Mouse (Mus musculus) embryonic fibroblast, embryonic 13.5 days (primary cell): ENCODE data around the gene Klhl33. TPM values are rescaled to one million over a fixed set of nuclear protein-coding genes. Genes with fewer than 3 reads are reported as not detected.
"Not testable (repeated sequence)": the region's sequence is repeated elsewhere in the genome, so short reads cannot be mapped to it uniquely, and the experiment has no call there.

Source experiments
- H3K27ac ChIP-seq: 2 replicates; pipeline ENCODE4 v1.5.1; 2012; ENCODE audit warnings: low read length, control low read depth, inconsistent platforms; ENCODE audit not compliant: insufficient read depth
- H3K4me1 ChIP-seq: 2 replicates; pipeline ENCODE4 v1.6.1; 2011; ENCODE audit warnings: low read length; ENCODE audit not compliant: control insufficient read depth, insufficient read depth
- H3K4me3 ChIP-seq: 2 replicates; pipeline ENCODE4 v1.5.1; 2011; ENCODE audit warnings: mild to moderate bottlenecking, control low read depth, low read length; ENCODE audit not compliant: insufficient read depth
- CTCF ChIP-seq: IDR thresholded peaks from 2 replicates; pipeline ENCODE4 v1.5.1; 2011; ENCODE audit warnings: mild to moderate bottlenecking, control low read depth, low read length, moderate library complexity, borderline replicate concordance; ENCODE audit not compliant: insufficient read depth
- POLR2A ChIP-seq: IDR thresholded peaks from 2 replicates; pipeline ENCODE4 v1.6.1; 2011; ENCODE audit warnings: low read depth, mild to moderate bottlenecking, control low read depth, low read length, moderate library complexity
- polyA plus RNA-seq: library from polyadenylated mRNA; stranded (reverse); fragments of >200 nt; gene quantifications from 2 replicates; pipeline ENCODE4 v1.2.4, GENCODE M21; 2011; ENCODE audit warnings: low read depth; ENCODE audit not compliant: missing spikeins, insufficient read length

Klhl33 gene
- polyA plus RNA-seq, 1 experiment = 0.47 TPM

DNA sequence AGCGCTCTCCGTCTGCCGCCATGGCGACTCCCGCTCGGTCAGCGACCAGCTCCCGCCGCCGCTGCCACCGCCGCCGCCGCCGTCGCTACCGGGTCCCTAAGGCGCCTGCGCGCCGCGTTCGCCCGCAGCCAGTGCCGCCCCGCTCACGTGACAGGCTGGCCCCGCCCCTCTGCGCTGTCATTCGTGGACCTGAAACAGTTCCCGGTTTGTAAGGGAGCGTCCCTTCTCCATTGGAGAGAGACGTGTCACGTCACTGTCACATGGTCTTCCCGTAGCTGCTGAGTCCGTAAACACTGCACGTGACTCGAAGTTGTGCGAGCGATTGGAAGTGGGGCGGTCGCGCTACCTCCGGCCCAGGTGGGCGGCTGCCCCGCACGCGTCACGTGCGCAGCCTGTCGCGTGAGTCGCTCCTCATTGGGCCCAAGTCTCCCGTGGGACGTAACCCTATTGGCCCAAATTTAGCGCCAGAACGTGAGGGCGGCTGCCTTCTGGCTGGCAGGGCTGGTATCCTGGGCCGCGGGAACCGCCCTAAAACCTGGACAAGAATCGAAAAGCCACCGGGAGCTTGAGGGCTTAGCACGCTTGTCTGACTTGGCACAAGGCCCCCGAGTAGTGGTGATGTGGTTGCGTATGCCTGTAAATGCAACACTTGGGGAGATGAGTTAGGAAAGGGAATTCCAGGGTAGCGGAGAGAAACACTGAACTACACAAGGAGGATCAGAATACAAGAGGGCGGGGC is 33.6 kb upstream of the Klhl33 start, which contains the start of the genes Pip4p1 and Pnp:
Gene Pip4p1 (minus strand): TSS at position 103 of the 739 bp plus-strand sequence.
Gene Pnp (plus strand): TSS at position 329 of the 739 bp plus-strand sequence.
- H3K27ac ChIP-seq = peak within 1 kb of the TSS; percentile 85
- peaks cover 7% of the 10 kb centered on the region for H3K4me1 ChIP-seq
- peak within 1 kb of the TSS; percentile 96 for H3K4me3 ChIP-seq
- TF ChIP-seq POLR2A = peak; percentile 77
- TF ChIP-seq CTCF = no peak

DNA sequence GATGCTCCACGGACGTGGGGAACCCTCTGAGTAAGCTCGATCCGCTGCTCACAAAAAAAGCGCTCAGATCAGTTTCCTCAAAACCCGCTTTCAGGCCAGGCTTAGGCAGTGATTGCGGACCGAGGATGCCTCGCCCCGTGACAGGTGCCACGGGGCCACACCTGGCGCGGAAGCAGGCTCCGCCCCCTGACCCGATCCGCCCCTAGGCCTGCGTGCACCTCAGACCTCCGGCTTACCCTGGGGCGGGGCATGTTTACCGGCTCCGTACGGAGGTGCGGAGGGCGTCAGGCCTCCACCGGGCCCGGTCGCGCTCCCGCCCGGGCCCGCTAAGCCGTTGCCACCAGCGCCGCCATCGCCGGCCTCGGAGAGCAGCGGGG is 33.1 kb upstream of the Klhl33 start:
- peaks cover 7% of the 10 kb centered on the region for H3K4me1 ChIP-seq
- peak overlapping the region; percentile 96 for H3K4me3 ChIP-seq
- TF ChIP-seq POLR2A (no peak), CTCF (no peak)
- H3K27ac ChIP-seq = peak overlapping the region; percentile 9; the same call in 1 of the 2 replicates

GRCm38 (mm10) chr14:50929951-50930350 is 32.6 kb upstream of the Klhl33 start:
- H3K27ac ChIP-seq = 0 out of 2 replicates have a peak overlapping the region, but pooled peaks have one; percentile 9
- TF ChIP-seq POLR2A (no peak), CTCF (no peak)

DNA sequence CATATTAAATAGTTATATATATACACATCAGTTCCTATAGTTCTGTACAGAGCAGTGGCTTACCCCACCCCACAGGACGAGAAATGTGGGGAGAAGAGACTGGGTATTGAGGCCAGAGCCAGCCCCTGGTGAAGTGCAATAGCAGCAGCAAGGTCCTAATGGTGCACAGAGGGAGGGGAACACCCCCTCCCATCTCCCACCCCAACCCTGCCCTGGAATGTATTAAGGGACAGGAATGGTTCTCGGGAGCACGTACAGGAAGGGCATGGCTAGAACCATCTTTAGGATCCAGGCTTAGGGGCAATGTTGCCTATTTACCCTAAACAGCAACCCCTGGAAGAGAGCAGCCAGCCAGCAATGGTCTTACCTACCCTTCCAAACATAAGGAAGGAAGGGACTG is 30.1 kb upstream of the Klhl33 start:
- Histone ChIP-seq H3K27ac (no peak overlapping the region), H3K4me3 (no peak overlapping the region), H3K4me1 (peaks cover 7% of the 10 kb centered on the region)
- TF ChIP-seq CTCF = no peak
- TF ChIP-seq POLR2A = peak; percentile 16; the same call in 1 of the 2 replicates

More at GRCm38 (mm10) chr14:50929951-50930350, 32.6 kb upstream of the Klhl33 start:
- Histone ChIP-seq H3K4me3 (peak overlapping the region; percentile 96), H3K4me1 (peaks cover 7% of the 10 kb centered on the region)

GRCm38 (mm10) chr14:50925111-50925920 is 28.0 kb upstream of the Klhl33 start:
- TF ChIP-seq POLR2A (no peak), CTCF (no peak)
- Histone ChIP-seq H3K27ac (peak overlapping the region; percentile 85), H3K4me1 (peaks cover 4% of the 10 kb centered on the region; the same call in 1 of the 2 replicates), H3K4me3 (peak overlapping the region; percentile 45)

GRCm38 (mm10) chr14:50924281-50925064 is 27.2 kb upstream of the Klhl33 start, which contains the start of the genes Osgep and Apex1:
Gene Osgep, minus strand, starts transcription at chr14:50924893.
Gene Apex1, plus strand, starts transcription at chr14:50924968.
- peak within 1 kb of the TSS; percentile 45 for H3K4me3 ChIP-seq
- TF ChIP-seq CTCF (no peak), POLR2A (peak; percentile 77)
- H3K27ac ChIP-seq = peak within 1 kb of the TSS; percentile 85
- H3K4me1 ChIP-seq = peaks cover 4% of the 10 kb centered on the region; the same call in 1 of the 2 replicates

DNA sequence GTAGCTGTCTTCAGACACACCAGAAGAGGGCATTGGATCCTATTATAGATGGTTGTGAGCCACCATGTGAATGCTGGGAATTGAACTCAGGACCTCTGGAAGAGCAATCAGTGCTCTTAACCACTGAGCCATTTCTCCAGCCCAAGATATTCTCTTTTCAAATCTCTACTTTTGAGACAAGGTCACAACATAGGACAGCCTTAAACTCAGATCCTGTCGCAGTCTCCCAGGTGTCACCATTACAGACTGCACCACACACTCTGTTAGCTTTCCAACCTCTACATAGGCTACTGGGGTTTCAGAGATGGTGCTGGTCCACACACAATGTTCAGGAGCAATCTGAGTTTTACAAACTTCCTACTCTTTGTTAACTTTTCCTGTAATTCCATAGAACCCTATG is 26.1 kb upstream of the Klhl33 start:
- not testable (repeated sequence) for H3K4me1 ChIP-seq, H3K27ac ChIP-seq
- peak overlapping the region; percentile 45 for H3K4me3 ChIP-seq

DNA sequence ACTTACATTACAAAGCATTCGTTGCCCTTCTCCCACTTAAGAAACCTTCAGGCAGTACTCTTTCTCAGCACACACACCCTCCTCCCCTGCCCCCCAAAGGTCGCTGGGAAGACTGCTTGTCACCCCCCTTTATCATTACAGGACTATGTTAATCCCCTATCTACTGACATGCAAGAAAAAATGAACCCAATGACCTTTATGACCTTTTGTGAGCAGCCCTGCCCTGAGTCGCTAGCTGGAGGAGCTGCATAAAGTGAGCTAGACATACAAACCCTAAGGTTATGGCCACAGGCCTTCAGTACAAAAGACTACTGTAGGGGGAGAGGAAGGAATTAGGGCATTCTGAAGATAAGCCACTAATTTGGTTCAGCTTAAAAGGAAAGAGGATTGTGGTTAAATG is 14.0 kb upstream of the Klhl33 start:
- no peak for TF ChIP-seq POLR2A
- TF ChIP-seq CTCF = no peak
- Histone ChIP-seq H3K27ac (no peak overlapping the region), H3K4me1 (no peaks in the 10 kb centered on the region), H3K4me3 (no peak overlapping the region)

DNA sequence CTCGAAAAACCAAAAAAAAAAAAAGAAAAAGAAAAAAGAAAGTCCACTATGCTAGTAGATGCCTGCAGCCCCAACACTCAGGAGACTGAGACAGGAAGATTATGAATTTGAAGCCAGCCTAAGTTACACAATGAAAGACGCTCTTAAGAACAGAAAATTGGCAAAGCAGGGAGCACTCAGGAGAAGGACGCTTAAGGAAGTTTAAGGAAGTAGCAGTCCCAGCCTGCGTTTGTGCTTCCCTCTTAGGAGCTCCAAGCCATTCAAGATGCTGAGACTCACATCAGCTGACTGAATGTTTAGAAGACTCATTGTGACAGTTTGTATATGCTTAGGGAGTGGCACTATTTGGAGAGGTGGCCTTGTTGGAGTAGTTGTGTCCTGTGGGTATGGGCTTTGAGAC is 10.8 kb upstream of the Klhl33 start:
- no peaks in the 10 kb centered on the region for H3K4me1 ChIP-seq
- no peak overlapping the region for H3K27ac ChIP-seq
- TF ChIP-seq POLR2A (no peak), CTCF (no peak)
- no peak overlapping the region for H3K4me3 ChIP-seq

DNA sequence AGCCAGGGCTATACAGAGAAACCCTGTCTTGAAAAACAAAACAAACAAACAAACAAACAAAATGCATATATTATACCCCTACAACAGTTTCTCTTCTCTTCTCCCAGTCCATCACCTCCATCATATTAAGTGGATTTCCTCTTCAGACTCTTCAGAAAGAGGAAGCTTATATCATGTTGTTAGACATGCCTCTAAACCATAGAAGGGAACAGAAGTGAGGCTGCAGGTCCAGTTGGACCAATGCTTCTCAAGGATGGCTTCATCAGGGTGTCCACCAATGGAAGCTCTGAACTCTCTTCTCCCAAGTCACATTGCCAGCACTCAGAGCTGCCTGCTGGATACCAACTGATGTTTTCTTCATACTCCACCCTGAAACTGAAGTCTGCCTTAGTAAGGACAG is 8.0 kb upstream of the Klhl33 start:
- not testable (repeated sequence) for H3K4me1 ChIP-seq, H3K27ac ChIP-seq

More for the DNA sequence above, 8.0 kb upstream of the Klhl33 start:
- H3K4me3 ChIP-seq = not testable (repeated sequence)
